Mouse (Mus musculus) left cerebral cortex, adult 2 months (tissue): ENCODE measurements at regions not wholly inside any gene's neighbourhood (a gene's known extent, or its start where the extent isn't known, plus 50 kb on each side); places are given as distances from the start of the nearest gene placed in this dataset.

Source experiments
- DNase-seq, 2 experiments: peaks; one replicate each; pipeline ENCODE4 v3.0.0; 2021 to 2022; ENCODE audit warnings: low spot score in 2 of 2, mixed read lengths in 1 of 2; ENCODE audit errors: extremely low spot score in 1 of 2
- H3K27ac ChIP-seq: fragments of 200-600 bp; 2 replicates; pipeline ENCODE4 v1.8.1; 2022
- H3K4me3 ChIP-seq: fragments of 200-600 bp; 2 replicates; pipeline ENCODE4 v1.8.1; 2022
- CTCF ChIP-seq: fragments of 200-600 bp; IDR thresholded peaks from 2 replicates; pipeline ENCODE4 v1.8.1; 2022; ENCODE audit warnings: antibody characterized with exemption, mild to moderate bottlenecking, moderate library complexity
- intact Hi-C: fragments of 180-260 bp; cut with DNase I; formaldehyde crosslinking; loops from one replicate; pipeline ENCODE4 v1.15.1; 2025

GRCm38 (mm10) chr3:148696555-148696954 is 293.8 kb downstream of the Adgrl2 start:
- DNase-seq = no peak
- intact Hi-C loops = no loop called here
- H3K27ac ChIP-seq = no peak overlapping the region
- H3K4me3 ChIP-seq = no peak overlapping the region
- TF ChIP-seq CTCF = no peak

- Histone ChIP-seq H3K4me3 (no peak overlapping the region), H3K27ac (no peak overlapping the region)
- intact Hi-C loops = no loop called here
- TF ChIP-seq CTCF = no peak
- DNase-seq = no peak
Observed at GRCm38 (mm10) chr3:148695453-148695852, 294.9 kb downstream of the Adgrl2 start.

- H3K27ac ChIP-seq = no peak overlapping the region
- H3K4me3 ChIP-seq = no peak overlapping the region
- intact Hi-C loops = no loop called here
- no peak for TF ChIP-seq CTCF
- no peak for DNase-seq
Observed at GRCm38 (mm10) chr3:148683181-148683580, 307.2 kb downstream of the Adgrl2 start.

GRCm38 (mm10) chr3:148682445-148682994 is 307.8 kb downstream of the Adgrl2 start:
- Histone ChIP-seq H3K4me3 (no peak overlapping the region), H3K27ac (no peak overlapping the region)
- no peak for TF ChIP-seq CTCF
- no peak for DNase-seq
- intact Hi-C loops = no loop called here

- DNase-seq = no peak
- TF ChIP-seq CTCF = no peak
- Histone ChIP-seq H3K27ac (no peak overlapping the region), H3K4me3 (no peak overlapping the region)
- intact Hi-C loops = no loop called here
Observed at GRCm38 (mm10) chr3:148681186-148681585, 309.2 kb downstream of the Adgrl2 start.

- TF ChIP-seq CTCF = no peak
- intact Hi-C loops = no loop called here
- Histone ChIP-seq H3K4me3 (no peak overlapping the region), H3K27ac (no peak overlapping the region)
- no peak for DNase-seq
Observed at GRCm38 (mm10) chr3:148680737-148681136, 309.6 kb downstream of the Adgrl2 start.

- intact Hi-C loops = no loop called here
- TF ChIP-seq CTCF = no peak
- DNase-seq = no peak
- H3K27ac ChIP-seq = no peak overlapping the region
- no peak overlapping the region for H3K4me3 ChIP-seq
Observed at GRCm38 (mm10) chr3:148680086-148680485, 310.3 kb downstream of the Adgrl2 start.

GRCm38 (mm10) chr3:148679121-148679520 is 311.2 kb downstream of the Adgrl2 start:
- H3K27ac ChIP-seq = no peak overlapping the region
- intact Hi-C loops = no loop called here
- no peak overlapping the region for H3K4me3 ChIP-seq
- no peak for DNase-seq
- no peak for TF ChIP-seq CTCF

- intact Hi-C loops = no loop called here
- no peak overlapping the region for H3K27ac ChIP-seq
Observed at GRCm38 (mm10) chr3:148676025-148676424, 314.3 kb downstream of the Adgrl2 start.

GRCm38 (mm10) chr3:148662888-148663477 is 327.4 kb downstream of the Adgrl2 start:
- intact Hi-C loops = no loop called here
- TF ChIP-seq CTCF = no peak
- Histone ChIP-seq H3K4me3 (no peak overlapping the region), H3K27ac (no peak overlapping the region)
- no peak for DNase-seq

More at GRCm38 (mm10) chr3:148676025-148676424, 314.3 kb downstream of the Adgrl2 start:
- no peak overlapping the region for H3K4me3 ChIP-seq
- TF ChIP-seq CTCF = peak; percentile 22; the same call in 1 of the 2 replicates
- no peak for DNase-seq

- intact Hi-C loops = no loop called here
- no peak for TF ChIP-seq CTCF
- no peak for DNase-seq
- Histone ChIP-seq H3K4me3 (no peak overlapping the region), H3K27ac (no peak overlapping the region)
Observed at GRCm38 (mm10) chr3:148659024-148659423, 331.3 kb downstream of the Adgrl2 start.

GRCm38 (mm10) chr3:148658368-148658767 is 332.0 kb downstream of the Adgrl2 start:
- DNase-seq = no peak
- H3K27ac ChIP-seq = no peak overlapping the region
- intact Hi-C loops = no loop called here
- TF ChIP-seq CTCF = no peak
- H3K4me3 ChIP-seq = no peak overlapping the region

GRCm38 (mm10) chr3:148656187-148656586 is 334.2 kb downstream of the Adgrl2 start:
- intact Hi-C loops = no loop called here
- peak in 1 of 2 experiments; percentile 28 for DNase-seq
- Histone ChIP-seq H3K27ac (no peak overlapping the region), H3K4me3 (no peak overlapping the region)
- TF ChIP-seq CTCF = no peak
